ENCODE assay signal across 19 mouse cellular contexts in genomic region chr16:35311586-35311985, GRCm38 (mm10). TPM values are rescaled to one million over a fixed set of nuclear protein-coding genes. Genes with fewer than 3 reads are reported as not detected.
A peak's percentile ranks its signal among the peaks of the same experiment; 100 is the strongest.
DNase-seq lines count a peak whose midpoint lies in the region; ATAC-seq and TF ChIP-seq lines count a peak whose summit lies in the region.
"Had no signal": no experiment of that assay in that cellular context is flagged by ENCODE, and none has a peak within 500 bp of the region (broad histone marks: within the 10 kb centered on the region; RNA-seq: fewer than 3 reads in every experiment).

No protein-coding gene starts in this region.

- no peak for TF ChIP-seq POLR2A in lung, adult 2 months (IDR thresholded peaks at IDR 0.05; ENCODE audit: borderline replicate concordance, extremely low read depth, low read depth, low read length)

- H3K27ac ChIP-seq in forebrain, embryonic 12.5 days: no peak overlapping the region
- no peak overlapping the region for H3K27ac ChIP-seq in forebrain, embryonic 11.5 days (ENCODE audit: low read depth, low read length)
- H3K27ac ChIP-seq in lung, embryonic 14.5 days (ENCODE audit: low read depth): no peak overlapping the region
- H3K27ac ChIP-seq: embryonic facial prominence, embryonic 15.5 days had no signal

- no peak overlapping the region for H3K4me3 ChIP-seq in forebrain, embryonic 12.5 days (replicated peaks)
- H3K4me3 ChIP-seq in forebrain, embryonic 11.5 days (ENCODE audit: low read depth, low read length): no peak overlapping the region
- H3K4me3 ChIP-seq in lung, embryonic 14.5 days (ENCODE audit: low read depth, low read length): no peak overlapping the region
- H3K4me3 ChIP-seq in lung, adult 2 months (replicated peaks; ENCODE audit: extremely low read depth, low read depth, low read length): no peak overlapping the region
- H3K4me3 ChIP-seq: embryonic facial prominence, embryonic 15.5 days; heart, embryonic 12.5 days had no signal

- no peaks in the 10 kb centered on the region for H3K27me3 ChIP-seq in forebrain, embryonic 12.5 days
- H3K27me3 ChIP-seq in forebrain, embryonic 11.5 days (ENCODE audit: control insufficient read depth, insufficient read depth, low read length): no peaks in the 10 kb centered on the region
- H3K27me3 ChIP-seq in lung, embryonic 14.5 days (ENCODE audit: insufficient read depth, low read length): no peaks in the 10 kb centered on the region
- H3K27me3 ChIP-seq: embryonic facial prominence, embryonic 15.5 days; heart, embryonic 12.5 days had no signal

- no peak for DNase-seq in forebrain, embryonic 11.5 days (ENCODE audit: low spot score)
- peak; percentile 28 for DNase-seq in lung, embryonic 14.5 days
- no peak for DNase-seq in lung, adult 2 months
- DNase-seq in adipocyte (ENCODE audit: low spot score): peak; percentile 23
- peak; percentile 14 for DNase-seq in lung, postnatal 36 days
- no peak for DNase-seq in retina, embryonic 14.5 days (ENCODE audit: low spot score)
- no peak for DNase-seq in thymus, postnatal 36 days
- DNase-seq: adrenal gland, postnatal 36 days; cerebellum, postnatal 25 days; gastrocnemius, postnatal 25 days; heart, postnatal 36 days; kidney, adult 18-20 months; kidney, postnatal 14 days; liver; right cerebral cortex, postnatal 25 days had no signal

- peaks cover 10% of the 10 kb centered on the region for H3K4me1 ChIP-seq in forebrain, embryonic 12.5 days
- H3K4me1 ChIP-seq in forebrain, embryonic 11.5 days (replicated peaks; ENCODE audit: control insufficient read depth, insufficient read depth, low read length): peaks cover 3% of the 10 kb centered on the region; the same call in 1 of the 2 replicates
- H3K4me1 ChIP-seq in lung, embryonic 14.5 days (ENCODE audit: insufficient read depth): peaks cover 3% of the 10 kb centered on the region; the same call in 1 of the 2 replicates
- peaks cover 4% of the 10 kb centered on the region; the same call in 1 of the 2 replicates for H3K4me1 ChIP-seq in lung, adult 2 months (ENCODE audit: control insufficient read depth, insufficient read depth, low read length)
- H3K4me1 ChIP-seq: embryonic facial prominence, embryonic 15.5 days had no signal

- H3K9ac ChIP-seq in forebrain, embryonic 12.5 days: no peak overlapping the region
- H3K9ac ChIP-seq in forebrain, embryonic 11.5 days (ENCODE audit: low read length): no peak overlapping the region
- no peak overlapping the region for H3K9ac ChIP-seq in lung, embryonic 14.5 days
- H3K9ac ChIP-seq: embryonic facial prominence, embryonic 15.5 days; heart, embryonic 12.5 days had no signal

- no peaks in the 10 kb centered on the region for H3K9me3 ChIP-seq in forebrain, embryonic 12.5 days
- H3K9me3 ChIP-seq in forebrain, embryonic 11.5 days (ENCODE audit: control insufficient read depth, low read length): no peaks in the 10 kb centered on the region
- H3K9me3 ChIP-seq in lung, embryonic 14.5 days (ENCODE audit: low read depth, low read length): no peaks in the 10 kb centered on the region
- H3K9me3 ChIP-seq: embryonic facial prominence, embryonic 15.5 days; heart, embryonic 12.5 days had no signal

- no peak overlapping the region for H3K4me2 ChIP-seq in forebrain, embryonic 12.5 days
- H3K4me2 ChIP-seq in forebrain, embryonic 11.5 days (ENCODE audit: low read depth, low read length, severe bottlenecking): no peak overlapping the region
- no peak overlapping the region for H3K4me2 ChIP-seq in lung, embryonic 14.5 days
- H3K4me2 ChIP-seq: embryonic facial prominence, embryonic 15.5 days; heart, embryonic 12.5 days had no signal

- H3K36me3 ChIP-seq in forebrain, embryonic 12.5 days (replicated peaks): peaks cover 12% of the 10 kb centered on the region
- no peaks in the 10 kb centered on the region for H3K36me3 ChIP-seq in forebrain, embryonic 11.5 days (ENCODE audit: control insufficient read depth, insufficient read depth, low read length)
- peaks cover 7% of the 10 kb centered on the region for H3K36me3 ChIP-seq in lung, embryonic 14.5 days (ENCODE audit: insufficient read depth)

- WGBS in forebrain, embryonic 12.5 days: 50% methylated on average over 8 of the region's 8 CpGs
- 49% methylated on average over 8 of the region's 8 CpGs for WGBS in forebrain, embryonic 11.5 days
- 37% methylated on average over 8 of the region's 8 CpGs for WGBS in lung, embryonic 14.5 days
- WGBS in lung, adult 2 months: 51% methylated on average over 8 of the region's 8 CpGs

- peak; percentile 71; the same call in 1 of the 2 replicates for ATAC-seq in forebrain, embryonic 12.5 days (ENCODE audit: low FRiP score)
- no peak for ATAC-seq in forebrain, embryonic 11.5 days (replicated peaks; ENCODE audit: low FRiP score)
- peak; percentile 47 for ATAC-seq in lung, embryonic 14.5 days (ENCODE audit: insufficient read depth)
- ATAC-seq: activated CD4-positive, CD25-positive, alpha-beta regulatory T cell, adult 4 months had no signal

- TF ChIP-seq CTCF in lung, embryonic 14.5 days (IDR thresholded peaks at IDR 0.05; ENCODE audit: low read depth): no peak
- no peak for TF ChIP-seq CTCF in lung, adult 2 months (IDR thresholded peaks at IDR 0.05; ENCODE audit: insufficient read depth, low read length)

RNA-seq across cellular contexts. Expression of gene Sec22a, which starts 52.1 kb away (rescaled TPM):
- 40.9 and 43.3 TPM in 2 replicates for polyA plus RNA-seq in forebrain, embryonic 12.5 days (2016; fragmentation: Nextera tagmentation; extraction: Ambion mirVana)
- polyA plus RNA-seq in forebrain, embryonic 11.5 days (2014; fragmentation: Nextera tagmentation; extraction: Ambion mirVana): 40.7 and 45.4 TPM in 2 replicates
- 45.8 and 52.1 TPM in 2 replicates for polyA plus RNA-seq in lung, embryonic 14.5 days (2014; fragmentation: Nextera tagmentation; extraction: Ambion mirVana)
- polyA plus RNA-seq in lung, adult 2 months (2012; rRNA removed): 13.2 and 23.4 TPM in 2 replicates

Comparison
In these comparisons a context has a peak if more than half of its experiments do, and no peak if none do; other contexts are left out.
1. DNase-seq: peak in lung, embryonic 14.5 days (single experiment), adipocyte (single experiment) and lung, postnatal 36 days (single experiment); none in forebrain, embryonic 11.5 days (single experiment), lung, adult 2 months (single experiment), retina, embryonic 14.5 days (single experiment) and thymus, postnatal 36 days (0 of 2).